Mouse (Mus musculus): ENCODE measurements around the gene Ppa2.
A peak's percentile ranks its signal among the peaks of the same experiment; 100 is the strongest.

The Ppa2 gene

GRCm38 (mm10) chr3:133331184-133331866 lies 21.4 kb downstream of the Ppa2 start:
- DNase-seq, result no peak

GRCm38 (mm10) chr3:133332280-133332679 lies 22.4 kb downstream of the Ppa2 start:
- DNase-seq, result peak in 1 of 2 experiments; percentile 20

- no peak for DNase-seq
Observed at GRCm38 (mm10) chr3:133333267-133334170, 23.6 kb downstream of the Ppa2 start.

- no peak for DNase-seq
Observed at GRCm38 (mm10) chr3:133334691-133335090, 24.8 kb downstream of the Ppa2 start.

GRCm38 (mm10) chr3:133335166-133335565 lies 25.3 kb downstream of the Ppa2 start:
- no peak for DNase-seq

- DNase-seq, result no peak
Observed at GRCm38 (mm10) chr3:133336400-133336799, 26.5 kb downstream of the Ppa2 start.

GRCm38 (mm10) chr3:133338851-133339356 lies 29.0 kb downstream of the Ppa2 start:
- DNase-seq, result no peak

- peak; percentile 34 to 59 for DNase-seq
Observed at GRCm38 (mm10) chr3:133339411-133339823, 29.5 kb downstream of the Ppa2 start.

- no peak for DNase-seq
Observed at GRCm38 (mm10) chr3:133341106-133341505, 31.2 kb downstream of the Ppa2 start.

- no peak for DNase-seq
Observed at GRCm38 (mm10) chr3:133347535-133347934, 37.6 kb downstream of the Ppa2 start.

- DNase-seq, result no peak
Observed at GRCm38 (mm10) chr3:133348847-133349246, 38.9 kb downstream of the Ppa2 start.

GRCm38 (mm10) chr3:133357426-133357974 lies 47.6 kb downstream of the Ppa2 start:
- DNase-seq, result no peak

- no peak for DNase-seq
Observed at GRCm38 (mm10) chr3:133357977-133358376, 48.1 kb downstream of the Ppa2 start.

GRCm38 (mm10) chr3:133361406-133361805 lies 51.5 kb downstream of the Ppa2 start:
- DNase-seq, result no peak

GRCm38 (mm10) chr3:133364138-133364537 lies 54.2 kb downstream of the Ppa2 start:
- DNase-seq, result no peak

- no peak for DNase-seq
Observed at GRCm38 (mm10) chr3:133366096-133366495, 56.2 kb downstream of the Ppa2 start.

GRCm38 (mm10) chr3:133378174-133378573 lies 68.3 kb downstream of the Ppa2 start:
- DNase-seq, result no peak

GRCm38 (mm10) chr3:133379997-133380396 lies 70.1 kb downstream of the Ppa2 start:
- DNase-seq, result no peak

GRCm38 (mm10) chr3:133381519-133381918 lies 71.6 kb downstream of the Ppa2 start:
- no peak for DNase-seq

GRCm38 (mm10) chr3:133382147-133382546 lies 72.2 kb downstream of the Ppa2 start:
- DNase-seq, result no peak

- no peak for DNase-seq
Observed at GRCm38 (mm10) chr3:133384164-133384708, 74.3 kb downstream of the Ppa2 start.

- DNase-seq, result no peak
Observed at GRCm38 (mm10) chr3:133387283-133387682, 77.4 kb downstream of the Ppa2 start.

GRCm38 (mm10) chr3:133389803-133390387 lies 80.0 kb downstream of the Ppa2 start:
- DNase-seq, result no peak
